Mouse (Mus musculus): Measurements from ENCODE around the gene Clec12a.

Clec12a gene

GRCm38 (mm10) chr6:129374937-129375471 lies 32.5 kb downstream of the Clec12a start:
- DNase-seq (ENCODE audit: low read depth, low spot score): no peak

GRCm38 (mm10) chr6:129380454-129380853 lies 38.0 kb downstream of the Clec12a start:
- DNase-seq (ENCODE audit: low read depth, low spot score): no peak

- no peak for DNase-seq (ENCODE audit: low read depth, low spot score)
Observed at GRCm38 (mm10) chr6:129381736-129382135, 39.2 kb downstream of the Clec12a start.

GRCm38 (mm10) chr6:129383466-129383865 lies 41.0 kb downstream of the Clec12a start:
- no peak for DNase-seq (ENCODE audit: low read depth, low spot score)

- DNase-seq (ENCODE audit: low read depth, low spot score): no peak
Observed at GRCm38 (mm10) chr6:129385000-129385399, 42.5 kb downstream of the Clec12a start.

DNA sequence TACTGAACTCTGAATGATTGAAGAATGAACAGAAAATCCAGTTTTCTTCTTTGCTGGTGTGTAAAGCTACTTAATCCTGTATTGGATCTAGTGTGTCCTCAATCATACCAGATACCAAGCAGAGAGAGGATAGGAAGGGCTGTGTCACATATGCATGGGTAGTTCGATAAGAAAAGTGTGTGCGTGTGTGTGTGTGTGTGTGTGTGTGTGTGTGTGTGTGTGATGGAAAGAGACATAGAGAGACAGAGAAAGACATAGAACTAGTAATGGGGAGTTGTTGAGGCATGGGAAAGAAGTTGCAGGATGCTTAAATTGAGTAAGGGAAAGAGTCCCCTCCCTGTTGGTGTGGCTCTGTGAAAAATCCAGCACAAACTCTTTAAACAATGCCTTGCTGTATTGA lies 43.3 kb downstream of the Clec12a start, which contains the start of gene Clec12b:
Gene Clec12b (minus strand): TSS at position 101 of the 400 bp plus-strand sequence.
- no peak for DNase-seq (ENCODE audit: low read depth, low spot score)

- DNase-seq (ENCODE audit: low read depth, low spot score): no peak
Observed at GRCm38 (mm10) chr6:129393087-129393720, 50.7 kb downstream of the Clec12a start.

DNA sequence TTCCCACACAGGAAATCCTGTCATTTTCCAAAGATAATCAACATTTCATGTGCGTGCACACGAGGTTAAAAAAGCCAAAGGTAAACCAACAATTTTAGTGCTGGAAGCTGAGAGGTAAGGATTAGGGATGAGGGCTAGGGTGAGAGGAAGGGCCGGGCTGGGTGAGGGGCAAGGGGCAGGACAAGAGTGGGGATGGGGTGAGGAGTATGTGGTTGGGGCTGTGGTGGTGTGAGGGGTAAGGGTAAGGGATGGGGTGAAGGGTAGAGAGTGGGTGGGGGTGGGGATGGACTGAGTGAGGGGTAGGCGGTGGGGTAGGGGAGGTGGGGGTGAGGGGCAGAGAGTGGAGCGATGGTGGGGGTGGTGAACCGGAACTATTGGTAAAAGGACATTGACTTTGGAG lies 51.2 kb downstream of the Clec12a start:
- DNase-seq (ENCODE audit: low read depth, low spot score): no peak

GRCm38 (mm10) chr6:129396997-129397396 lies 54.5 kb downstream of the Clec12a start, which contains the start of gene Clec1b:
Gene Clec1b (plus strand): TSS chr6:129397297.
- no peak for DNase-seq (ENCODE audit: low read depth, low spot score)

DNA sequence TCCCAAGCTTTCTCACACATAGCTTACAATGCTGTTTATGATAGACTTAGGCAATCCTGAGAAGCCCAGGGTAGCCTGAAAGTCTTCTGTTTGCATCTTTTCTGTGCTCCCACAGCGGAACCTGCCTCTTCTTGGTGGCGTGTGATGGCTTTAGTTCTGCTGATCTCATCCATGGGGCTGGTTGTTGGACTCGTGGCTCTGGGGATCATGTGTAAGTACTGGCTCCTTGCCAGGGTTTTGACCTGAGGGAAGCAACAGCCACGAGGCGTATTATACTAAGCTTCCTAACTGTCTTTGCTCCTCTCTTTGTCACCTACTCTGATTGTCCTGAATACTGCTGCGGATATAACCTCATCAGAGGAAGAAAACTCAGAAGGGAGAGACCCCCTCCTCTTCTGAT lies 57.5 kb downstream of the Clec12a start:
- no peak for DNase-seq (ENCODE audit: low read depth, low spot score)

DNA sequence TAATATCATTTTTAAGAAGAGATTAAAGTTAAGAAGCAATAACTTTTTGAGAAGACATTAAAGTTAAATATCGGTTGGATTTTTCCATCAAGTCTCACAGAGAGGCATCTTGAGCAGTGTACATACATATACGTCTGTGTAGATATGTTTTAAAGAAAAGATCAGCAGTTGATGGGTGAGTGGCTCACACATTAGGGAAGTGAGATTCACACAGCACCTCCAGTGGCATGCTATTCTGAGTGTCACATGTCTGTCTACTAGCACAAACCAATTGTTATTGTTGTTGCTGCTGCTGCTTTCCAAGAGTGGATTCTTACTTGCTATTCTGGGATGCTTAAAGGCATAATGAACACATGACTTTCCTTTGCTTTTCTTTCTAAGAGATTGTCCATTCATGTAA lies 59.9 kb downstream of the Clec12a start:
- DNase-seq (ENCODE audit: low read depth, low spot score): no peak

DNA sequence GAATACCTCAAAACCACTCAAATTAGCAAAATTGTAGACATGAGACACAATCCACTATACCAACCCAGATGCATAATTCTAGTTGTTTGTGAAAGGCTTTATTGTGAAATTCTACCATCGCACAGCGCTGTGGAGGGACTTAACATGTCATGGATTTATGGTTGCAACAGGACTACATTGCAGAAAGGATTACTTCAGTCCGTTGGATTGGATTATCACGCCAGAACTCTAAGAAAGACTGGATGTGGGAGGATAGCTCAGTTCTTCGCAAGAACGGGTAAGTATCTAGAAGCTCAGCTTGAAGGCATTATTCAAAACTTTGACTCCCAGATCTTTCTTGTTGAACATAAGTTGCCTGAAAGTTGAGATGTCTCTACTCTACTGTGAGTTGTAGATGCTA lies 60.9 kb downstream of the Clec12a start:
- DNase-seq (ENCODE audit: low read depth, low spot score): no peak

GRCm38 (mm10) chr6:129405999-129406398 lies 63.5 kb downstream of the Clec12a start:
- DNase-seq (ENCODE audit: low read depth, low spot score): no peak

DNA sequence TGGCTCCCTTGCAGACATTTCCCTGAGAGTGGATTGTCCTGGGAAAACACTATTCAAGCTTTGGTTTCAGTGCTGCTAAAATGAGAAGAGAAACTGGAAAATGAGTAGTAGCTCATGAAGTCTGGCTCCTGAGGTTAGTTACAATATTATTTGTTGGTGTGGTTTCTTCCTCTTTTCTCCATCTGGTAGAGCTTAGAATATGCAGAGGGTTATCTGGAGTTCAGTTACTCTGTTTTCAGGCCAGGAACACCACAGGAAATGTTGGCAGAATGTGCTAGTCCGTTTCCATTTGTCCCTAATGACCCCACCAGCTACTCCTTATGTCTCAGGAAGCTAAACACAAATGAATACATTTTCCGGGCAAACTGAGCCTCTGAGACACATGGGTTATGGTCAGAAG lies 64.8 kb downstream of the Clec12a start:
- no peak for DNase-seq (ENCODE audit: low read depth, low spot score)

GRCm38 (mm10) chr6:129408562-129408961 lies 66.1 kb downstream of the Clec12a start, which contains the start of gene Clec9a:
Gene Clec9a (plus strand): TSS chr6:129408862.
- no peak for DNase-seq (ENCODE audit: low read depth, low spot score)

- DNase-seq (ENCODE audit: low read depth, low spot score): no peak
Observed at GRCm38 (mm10) chr6:129414177-129414576, 71.7 kb downstream of the Clec12a start.
